Mouse (Mus musculus): ENCODE measurements around the gene Gm48552. TPM values are rescaled to one million over a fixed set of nuclear protein-coding genes. Genes with fewer than 3 reads are reported as not detected.

Gm48552 gene
- polyA plus RNA-seq, 1 experiment from 2014 or later, result 1.3 TPM

DNA sequence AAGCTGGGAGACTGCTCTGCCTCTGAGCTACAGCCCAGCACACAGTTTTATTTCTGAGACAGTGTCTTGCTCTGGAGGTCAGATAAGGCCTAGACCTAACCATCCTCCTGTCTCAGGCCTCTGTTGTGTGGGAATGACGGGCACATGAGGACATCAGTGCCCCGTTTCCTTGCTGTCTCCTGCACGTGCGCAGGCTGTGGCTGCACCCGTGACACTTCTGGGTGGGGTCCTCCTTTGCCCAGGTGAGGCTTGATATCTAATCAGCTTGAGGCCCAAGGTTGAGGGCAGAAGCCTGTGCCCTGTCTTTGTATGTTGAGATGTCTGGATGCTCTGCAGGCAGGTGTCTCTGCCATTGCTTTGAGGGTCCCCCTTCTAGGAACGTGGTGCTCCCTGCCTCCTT lies 3.5 kb downstream of the Gm48552 start:
- Histone ChIP-seq H3K27ac (ENCODE audit: low read length) (peak overlapping the region; percentile 71; the same call in 1 of the 2 replicates), H3K9me3 (replicated peaks; ENCODE audit: control insufficient read depth, low read length) (no peaks in the 10 kb centered on the region), H3K27me3 (ENCODE audit: control insufficient read depth, insufficient read depth, low read length) (no peaks in the 10 kb centered on the region), H3K4me2 (ENCODE audit: low read depth, low read length) (peak overlapping the region; percentile 71; the same call in 1 of the 2 replicates), H3K9ac (ENCODE audit: low read length) (peak overlapping the region; percentile 77; the same call in 1 of the 2 replicates), H3K4me1 (ENCODE audit: control insufficient read depth, insufficient read depth, low read length) (peaks cover 22% of the 10 kb centered on the region), H3K36me3 (ENCODE audit: control insufficient read depth, insufficient read depth, low read length) (peaks cover 6% of the 10 kb centered on the region; the same call in 1 of the 2 replicates), H3K4me3 (replicated peaks; ENCODE audit: low read length) (no peak overlapping the region)
- WGBS, result 66% methylated on average over 6 of the region's 6 CpGs
- 0 out of 2 replicates have a peak, but pooled peaks have one; percentile 18 for ATAC-seq (ENCODE audit: insufficient read depth, low FRiP score)

DNA sequence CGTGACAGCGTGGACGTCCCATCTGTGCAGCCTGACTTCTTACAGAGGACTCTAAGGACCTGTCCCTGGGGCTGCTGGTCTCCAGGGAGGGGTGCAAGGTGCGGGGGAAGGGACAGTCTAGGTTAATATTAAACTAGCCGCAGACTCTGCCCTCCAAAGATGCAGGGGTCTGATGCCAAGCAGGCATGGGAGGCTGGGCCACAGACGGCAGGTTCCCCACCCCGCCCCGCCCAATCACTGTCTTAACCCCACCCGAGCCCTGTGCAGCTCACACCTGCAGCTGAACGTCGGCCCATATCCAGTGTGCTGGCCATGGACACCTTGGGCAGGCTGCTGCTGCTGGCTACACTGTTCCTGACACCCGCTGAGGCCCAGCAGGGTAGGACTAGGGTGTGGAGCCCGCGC lies 4.0 kb downstream of the Gm48552 start, which contains the start of gene Smim24:
Gene Smim24, plus strand, starts transcription at position 271 of the 405 bp plus-strand sequence.
- Histone ChIP-seq H3K27me3 (ENCODE audit: control insufficient read depth, insufficient read depth, low read length) (no peaks in the 10 kb centered on the region), H3K4me1 (ENCODE audit: control insufficient read depth, insufficient read depth, low read length) (peaks cover 22% of the 10 kb centered on the region), H3K9ac (ENCODE audit: low read length) (peak within 1 kb of the TSS; percentile 77), H3K4me2 (ENCODE audit: low read depth, low read length) (peak within 1 kb of the TSS; percentile 71), H3K9me3 (replicated peaks; ENCODE audit: control insufficient read depth, low read length) (no peaks in the 10 kb centered on the region), H3K27ac (ENCODE audit: low read length) (peak within 1 kb of the TSS; percentile 71), H3K36me3 (ENCODE audit: control insufficient read depth, insufficient read depth, low read length) (peaks cover 2% of the 10 kb centered on the region; the same call in 1 of the 2 replicates), H3K4me3 (replicated peaks; ENCODE audit: low read length) (peak within 1 kb of the TSS; percentile 47)
- WGBS, result 56% methylated on average over 14 of the region's 14 CpGs
- peak; percentile 37 for ATAC-seq (ENCODE audit: insufficient read depth, low FRiP score)

DNA sequence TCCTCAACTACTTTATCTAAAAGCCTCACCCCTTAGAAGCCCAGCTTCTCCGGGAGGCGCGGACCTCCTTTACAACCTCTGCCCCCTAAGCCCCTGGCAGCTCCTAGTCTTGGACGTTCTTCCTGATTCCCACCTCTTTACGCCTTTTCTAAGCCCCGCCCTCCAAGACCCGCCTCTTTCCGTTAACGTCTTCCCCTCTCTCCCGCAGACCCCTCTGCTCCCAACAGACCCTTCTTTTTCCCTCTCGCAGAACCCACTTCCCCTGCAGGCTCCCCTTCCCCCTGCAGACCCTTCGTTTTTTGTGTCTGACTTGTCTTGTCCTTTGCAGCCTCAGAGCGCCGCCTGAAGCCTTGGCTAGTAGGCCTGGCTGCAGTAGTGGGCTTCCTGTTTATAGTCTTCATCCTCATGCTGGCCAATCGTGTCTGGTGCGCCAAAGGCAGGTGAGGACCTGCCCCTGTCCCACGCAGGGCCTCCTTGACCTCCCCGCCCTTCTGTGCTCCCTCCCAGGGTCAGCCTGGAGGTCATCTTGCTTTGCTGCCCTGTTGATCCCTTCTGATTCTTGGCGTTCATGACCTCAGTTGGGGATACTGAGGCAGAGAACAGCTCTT lies 4.8 kb downstream of the Gm48552 start:
- no peaks in the 10 kb centered on the region for H3K27me3 ChIP-seq (ENCODE audit: control insufficient read depth, insufficient read depth, low read length)
- peaks cover 22% of the 10 kb centered on the region for H3K4me1 ChIP-seq (ENCODE audit: control insufficient read depth, insufficient read depth, low read length)
- H3K4me2 ChIP-seq (ENCODE audit: low read depth, low read length), result peak overlapping the region; percentile 71
- H3K9me3 ChIP-seq (replicated peaks; ENCODE audit: control insufficient read depth, low read length), result no peaks in the 10 kb centered on the region
- no peak for ATAC-seq (ENCODE audit: insufficient read depth, low FRiP score)
- WGBS, result 5% methylated on average over 19 of the region's 19 CpGs
- H3K4me3 ChIP-seq (replicated peaks; ENCODE audit: low read length), result peak overlapping the region; percentile 47
- H3K27ac ChIP-seq (ENCODE audit: low read length), result peak overlapping the region; percentile 71
- no peaks in the 10 kb centered on the region for H3K36me3 ChIP-seq (ENCODE audit: control insufficient read depth, insufficient read depth, low read length)
- H3K9ac ChIP-seq (ENCODE audit: low read length), result peak overlapping the region; percentile 77

DNA sequence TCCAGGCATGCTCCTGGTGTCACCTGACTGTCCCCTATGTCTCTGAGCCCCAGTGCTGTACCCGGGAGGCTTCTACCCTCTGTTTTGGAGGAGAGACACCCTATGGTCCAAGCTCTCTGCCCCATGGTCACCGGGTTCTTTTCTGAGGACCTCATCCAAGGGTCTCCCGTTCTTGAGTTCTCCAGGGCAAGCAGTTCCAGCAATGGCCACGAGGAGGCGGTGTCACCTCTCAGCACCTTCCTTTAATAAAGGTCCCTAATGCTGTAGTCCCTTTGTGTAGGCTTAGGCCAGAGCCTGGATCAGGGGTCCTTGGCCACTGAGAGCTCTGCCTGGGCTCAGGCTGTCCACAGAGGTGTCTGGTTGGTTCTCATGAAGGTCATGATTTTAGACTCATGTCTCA lies 6.3 kb downstream of the Gm48552 start:
- no peak overlapping the region for H3K4me2 ChIP-seq (ENCODE audit: low read depth, low read length)
- ATAC-seq (ENCODE audit: insufficient read depth, low FRiP score), result no peak
- no peak overlapping the region for H3K9ac ChIP-seq (ENCODE audit: low read length)
- H3K4me3 ChIP-seq (replicated peaks; ENCODE audit: low read length), result no peak overlapping the region
- H3K27me3 ChIP-seq (ENCODE audit: control insufficient read depth, insufficient read depth, low read length), result no peaks in the 10 kb centered on the region
- no peaks in the 10 kb centered on the region for H3K9me3 ChIP-seq (replicated peaks; ENCODE audit: control insufficient read depth, low read length)
- peaks cover 15% of the 10 kb centered on the region for H3K4me1 ChIP-seq (ENCODE audit: control insufficient read depth, insufficient read depth, low read length)
- no peak overlapping the region for H3K27ac ChIP-seq (ENCODE audit: low read length)
- WGBS, result 14% methylated on average over 5 of the region's 5 CpGs
- peaks cover 7% of the 10 kb centered on the region; the same call in 1 of the 2 replicates for H3K36me3 ChIP-seq (ENCODE audit: control insufficient read depth, insufficient read depth, low read length)

DNA sequence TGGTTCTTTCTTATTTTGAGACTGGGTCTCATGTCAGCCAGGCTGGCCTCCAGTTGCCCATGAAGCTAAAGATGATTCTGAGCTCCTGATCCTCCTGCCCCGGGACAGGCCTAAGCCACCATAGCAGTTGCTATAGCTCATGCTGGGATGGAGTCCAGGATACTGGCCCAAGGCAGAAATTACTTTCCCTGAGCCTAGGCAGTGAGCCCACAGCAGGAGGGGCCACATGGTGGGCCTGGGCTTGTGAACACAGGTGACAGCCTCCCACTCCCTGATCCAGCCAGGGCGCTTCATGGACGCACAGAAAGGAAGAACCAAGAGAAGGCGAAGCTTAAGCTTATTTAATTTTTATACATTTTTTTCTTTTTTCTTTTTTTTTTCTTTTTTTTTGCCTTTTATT lies 7.1 kb downstream of the Gm48552 start:
- H3K27me3 ChIP-seq (ENCODE audit: control insufficient read depth, insufficient read depth, low read length), result no peaks in the 10 kb centered on the region
- H3K27ac ChIP-seq (ENCODE audit: low read length), result no peak overlapping the region
- 91% methylated on average over 4 of the region's 4 CpGs for WGBS
- no peaks in the 10 kb centered on the region for H3K9me3 ChIP-seq (replicated peaks; ENCODE audit: control insufficient read depth, low read length)
- no peak for ATAC-seq (ENCODE audit: insufficient read depth, low FRiP score)
- peaks cover 15% of the 10 kb centered on the region for H3K4me1 ChIP-seq (ENCODE audit: control insufficient read depth, insufficient read depth, low read length)
- peaks cover 7% of the 10 kb centered on the region; the same call in 1 of the 2 replicates for H3K36me3 ChIP-seq (ENCODE audit: control insufficient read depth, insufficient read depth, low read length)
- H3K4me3 ChIP-seq (replicated peaks; ENCODE audit: low read length), result no peak overlapping the region
- H3K9ac ChIP-seq (ENCODE audit: low read length), result no peak overlapping the region
- H3K4me2 ChIP-seq (ENCODE audit: low read depth, low read length), result no peak overlapping the region

DNA sequence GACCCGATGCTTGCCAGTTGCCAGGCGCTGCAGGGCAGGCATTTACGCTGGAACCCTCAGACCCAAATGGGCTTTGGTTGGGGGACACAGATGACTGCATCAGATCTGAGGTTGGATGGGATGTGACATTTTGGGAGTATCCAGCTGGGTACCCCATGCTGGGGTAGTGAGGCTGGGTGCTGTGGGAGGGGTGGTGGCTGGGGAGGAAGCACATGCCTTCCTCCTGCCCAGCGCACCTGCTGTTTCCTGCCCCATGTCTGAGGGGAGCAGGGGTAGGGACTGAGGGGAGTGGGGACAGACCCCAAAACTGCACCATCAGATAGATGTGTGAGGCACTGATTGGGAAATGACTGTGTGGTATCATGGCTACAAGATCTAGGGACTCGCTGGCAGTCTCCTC lies 7.9 kb downstream of the Gm48552 start:
- no peak for ATAC-seq (ENCODE audit: insufficient read depth, low FRiP score)
- Histone ChIP-seq H3K4me2 (ENCODE audit: low read depth, low read length) (no peak overlapping the region), H3K9me3 (replicated peaks; ENCODE audit: control insufficient read depth, low read length) (no peaks in the 10 kb centered on the region), H3K36me3 (ENCODE audit: control insufficient read depth, insufficient read depth, low read length) (peaks cover 7% of the 10 kb centered on the region; the same call in 1 of the 2 replicates), H3K9ac (ENCODE audit: low read length) (0 out of 2 replicates have a peak overlapping the region, but pooled peaks have one; percentile 26), H3K27me3 (ENCODE audit: control insufficient read depth, insufficient read depth, low read length) (no peaks in the 10 kb centered on the region), H3K4me1 (ENCODE audit: control insufficient read depth, insufficient read depth, low read length) (peaks cover 21% of the 10 kb centered on the region), H3K27ac (ENCODE audit: low read length) (no peak overlapping the region), H3K4me3 (replicated peaks; ENCODE audit: low read length) (no peak overlapping the region)
- 84% methylated on average over 5 of the region's 5 CpGs for WGBS

DNA sequence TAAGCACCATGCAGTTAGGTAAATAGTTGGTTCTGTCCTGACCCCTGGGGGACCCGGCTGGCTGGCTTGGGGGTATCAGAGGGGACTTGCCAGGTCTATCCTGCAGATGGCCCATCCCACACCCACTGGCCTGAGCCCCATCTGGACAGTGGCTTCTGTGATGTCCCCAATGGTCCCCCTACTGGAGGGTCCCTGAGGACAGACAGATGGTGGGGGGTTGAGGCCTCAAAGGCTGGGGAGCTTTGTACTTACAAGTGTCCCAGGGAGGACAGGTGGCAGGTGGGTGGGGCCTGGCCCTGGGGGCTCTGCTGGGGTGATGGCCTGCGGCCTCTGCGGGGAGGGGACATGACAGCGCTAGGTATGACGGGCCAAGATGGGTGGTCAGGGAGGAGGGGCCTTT lies 10.5 kb downstream of the Gm48552 start:
- H3K27me3 ChIP-seq (ENCODE audit: control insufficient read depth, insufficient read depth, low read length), result no peaks in the 10 kb centered on the region
- H3K4me1 ChIP-seq (ENCODE audit: control insufficient read depth, insufficient read depth, low read length), result peaks cover 26% of the 10 kb centered on the region
- 60% methylated on average over 5 of the region's 5 CpGs for WGBS
- no peak overlapping the region for H3K27ac ChIP-seq (ENCODE audit: low read length)
- no peak overlapping the region for H3K9ac ChIP-seq (ENCODE audit: low read length)
- peaks cover 7% of the 10 kb centered on the region; the same call in 1 of the 2 replicates for H3K36me3 ChIP-seq (ENCODE audit: control insufficient read depth, insufficient read depth, low read length)
- no peak overlapping the region for H3K4me2 ChIP-seq (ENCODE audit: low read depth, low read length)
- H3K9me3 ChIP-seq (replicated peaks; ENCODE audit: control insufficient read depth, low read length), result no peaks in the 10 kb centered on the region
- ATAC-seq (ENCODE audit: insufficient read depth, low FRiP score), result no peak
- no peak overlapping the region for H3K4me3 ChIP-seq (replicated peaks; ENCODE audit: low read length)

DNA sequence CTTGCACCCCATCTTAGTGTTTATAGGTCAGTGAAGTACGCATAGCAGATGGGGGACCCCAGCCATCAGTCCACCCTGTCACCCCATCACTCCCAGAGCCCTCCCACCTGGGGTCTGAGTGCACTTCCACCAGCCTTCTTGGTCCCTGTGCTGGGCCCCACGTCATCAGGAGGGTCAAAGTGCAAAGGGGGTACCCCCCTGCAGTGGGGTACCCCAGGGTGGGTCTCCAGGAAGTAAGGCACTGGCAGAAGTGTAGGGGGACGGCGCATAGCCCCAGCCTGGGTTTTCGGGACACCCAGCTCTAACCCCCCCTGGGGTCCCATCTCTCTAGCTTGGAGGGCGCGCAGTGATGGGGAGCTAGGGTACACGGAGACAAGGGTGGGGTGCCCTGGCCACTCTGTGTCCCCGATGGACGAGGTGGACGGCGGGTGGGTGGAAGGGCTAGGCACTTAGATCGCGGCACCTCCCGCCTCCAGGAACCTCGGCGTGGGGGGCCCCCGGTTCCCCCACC lies 11.0 kb downstream of the Gm48552 start:
- H3K4me2 ChIP-seq (ENCODE audit: low read depth, low read length), result no peak overlapping the region
- 77% methylated on average over 18 of the region's 18 CpGs for whole genome bisulfite sequencing

DNA sequence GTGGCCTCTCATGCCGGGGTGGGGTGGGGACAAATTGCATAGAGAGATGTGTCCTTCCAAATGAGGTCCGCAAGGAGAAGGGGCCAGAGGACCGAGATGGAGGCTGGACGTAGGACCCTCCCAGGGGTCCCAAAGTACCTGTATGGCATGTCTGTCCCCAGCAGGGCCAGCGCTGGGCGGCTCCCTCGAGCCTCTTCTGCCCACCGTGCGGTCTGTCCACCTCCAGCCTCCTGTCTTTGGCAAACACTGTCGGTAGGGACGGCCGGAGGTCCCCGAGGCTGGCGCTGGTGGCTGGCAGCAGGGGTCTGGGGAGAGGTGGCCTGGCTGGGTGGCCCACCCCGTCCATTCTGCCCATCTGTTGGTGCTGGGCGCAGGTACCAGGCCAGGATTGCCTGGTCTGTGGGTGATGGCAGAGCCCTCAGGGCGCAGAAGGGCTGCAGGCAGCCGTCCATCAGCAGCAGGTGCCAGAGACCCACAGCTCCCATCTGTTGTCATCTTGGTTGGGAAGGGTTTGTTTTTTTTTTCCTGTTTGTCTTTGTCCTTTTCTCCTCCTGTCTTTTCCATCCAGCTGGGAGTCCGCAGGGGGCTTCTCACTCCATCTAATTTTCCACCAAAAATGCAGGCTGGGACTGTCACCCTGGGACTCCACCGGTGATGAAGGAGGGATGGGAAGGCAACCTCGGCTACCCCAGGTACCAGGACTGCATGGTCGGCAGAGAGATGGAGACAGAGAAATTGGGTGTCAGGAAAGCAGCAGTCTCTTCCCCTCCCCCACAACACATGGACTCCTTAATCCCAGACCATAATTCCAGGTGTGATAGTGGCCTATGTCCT lies 11.8 kb downstream of the Gm48552 start:
- H3K4me2 ChIP-seq (ENCODE audit: low read depth, low read length), result no peak overlapping the region
- no peak overlapping the region for H3K9ac ChIP-seq (ENCODE audit: low read length)
- H3K27me3 ChIP-seq (ENCODE audit: control insufficient read depth, insufficient read depth, low read length), result no peaks in the 10 kb centered on the region

More for the DNA sequence above, 11.0 kb downstream of the Gm48552 start:
- Histone ChIP-seq H3K9me3 (replicated peaks; ENCODE audit: control insufficient read depth, low read length) (no peaks in the 10 kb centered on the region), H3K36me3 (ENCODE audit: control insufficient read depth, insufficient read depth, low read length) (peaks cover 7% of the 10 kb centered on the region; the same call in 1 of the 2 replicates), H3K4me3 (replicated peaks; ENCODE audit: low read length) (no peak overlapping the region), H3K27ac (ENCODE audit: low read length) (no peak overlapping the region), H3K4me1 (ENCODE audit: control insufficient read depth, insufficient read depth, low read length) (peaks cover 26% of the 10 kb centered on the region), H3K27me3 (ENCODE audit: control insufficient read depth, insufficient read depth, low read length) (no peaks in the 10 kb centered on the region), H3K9ac (ENCODE audit: low read length) (no peak overlapping the region)
- no peak for ATAC-seq (ENCODE audit: insufficient read depth, low FRiP score)

More for the DNA sequence above, 11.8 kb downstream of the Gm48552 start:
- Histone ChIP-seq H3K4me3 (replicated peaks; ENCODE audit: low read length) (no peak overlapping the region), H3K27ac (ENCODE audit: low read length) (no peak overlapping the region), H3K36me3 (ENCODE audit: control insufficient read depth, insufficient read depth, low read length) (peaks cover 7% of the 10 kb centered on the region; the same call in 1 of the 2 replicates), H3K4me1 (ENCODE audit: control insufficient read depth, insufficient read depth, low read length) (peaks cover 26% of the 10 kb centered on the region), H3K9me3 (replicated peaks; ENCODE audit: control insufficient read depth, low read length) (no peaks in the 10 kb centered on the region)
- WGBS, result 66% methylated on average over 22 of the region's 22 CpGs
- no peak for ATAC-seq (ENCODE audit: insufficient read depth, low FRiP score)

Measured in stomach, embryonic 16.5 days (tissue).